Mouse (Mus musculus): ENCODE results near the gene Il1rl1.

Il1rl1 gene

DNA sequence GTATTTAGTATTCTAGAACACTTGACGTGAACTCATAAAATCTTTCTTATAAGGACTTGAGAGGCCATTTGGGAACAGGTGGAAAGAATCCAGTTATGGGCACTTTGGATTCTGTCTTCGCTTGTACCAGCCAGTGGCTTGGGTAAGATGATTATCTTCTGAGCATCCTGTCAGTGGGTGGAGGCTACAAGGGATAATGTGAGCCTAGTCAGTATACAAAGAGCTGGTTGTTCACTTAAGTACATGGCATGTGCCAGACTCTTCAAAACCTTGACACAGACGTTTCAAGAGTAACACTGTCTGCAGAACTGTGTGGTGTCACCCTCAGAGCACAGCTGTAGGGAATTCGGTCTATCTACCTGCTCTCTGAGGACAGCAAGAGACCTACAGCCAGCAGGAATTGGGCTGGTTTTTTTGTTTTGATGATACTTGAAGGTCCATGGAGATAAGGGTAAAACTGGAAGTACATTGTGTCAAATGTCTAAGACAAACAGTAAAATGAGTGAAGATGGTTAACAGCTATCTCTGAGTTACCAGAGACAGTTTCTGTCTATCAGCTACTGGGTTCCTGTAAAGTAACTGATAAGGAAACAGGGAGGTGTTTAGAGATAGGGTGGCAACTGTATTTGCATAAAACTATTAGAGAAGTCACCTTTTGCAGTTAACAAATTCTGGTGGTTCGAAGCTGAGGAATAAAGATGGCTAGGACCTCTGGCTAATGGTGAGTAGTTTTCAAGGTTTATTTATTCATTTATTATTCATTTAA, at the start of gene Il1rl1:
Gene Il1rl1 (plus strand): TSS at position 661 of the 766 bp plus-strand sequence.
- DNase-seq (ENCODE audit: low spot score in 2 of 2) = no peak

GRCm38 (mm10) chr1:40380111-40380510, 49.3 kb upstream of the Il1rl1 start:
- peak; percentile 27 to 60 for DNase-seq (ENCODE audit: low spot score in 2 of 2)

DNA sequence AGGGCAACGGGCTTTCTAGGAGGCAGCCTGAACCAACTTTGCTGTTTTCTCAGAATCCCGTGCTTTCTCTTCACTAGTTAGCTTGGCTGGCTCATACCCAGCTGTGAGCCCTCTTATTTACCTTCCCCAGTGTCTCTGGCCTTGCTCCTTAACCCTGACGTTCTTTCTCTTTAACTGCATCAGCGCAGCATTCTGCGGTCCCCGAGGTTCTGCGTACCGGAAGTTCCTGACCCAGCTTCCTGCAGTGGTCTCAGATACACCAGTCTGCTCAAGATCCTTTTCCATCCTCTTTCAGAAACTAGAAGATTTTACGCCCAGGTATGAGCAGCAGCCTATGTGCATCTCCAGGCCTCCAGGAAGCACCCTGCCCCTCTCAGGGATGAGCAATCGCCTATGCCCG, 48.4 kb upstream of the Il1rl1 start:
- no peak for DNase-seq (ENCODE audit: low spot score in 2 of 2)

- DNase-seq (ENCODE audit: low spot score in 2 of 2) = no peak
These were observed 46.5 kb upstream of the Il1rl1 start for GRCm38 (mm10) chr1:40382841-40383240.

- DNase-seq (ENCODE audit: low spot score in 2 of 2) = no peak
These were observed 44.3 kb upstream of the Il1rl1 start for GRCm38 (mm10) chr1:40384931-40385545.

- DNase-seq (ENCODE audit: low spot score in 2 of 2) = no peak
These were observed 38.0 kb upstream of the Il1rl1 start for GRCm38 (mm10) chr1:40391374-40391773.

GRCm38 (mm10) chr1:40392535-40392934, 36.8 kb upstream of the Il1rl1 start:
- DNase-seq (ENCODE audit: low spot score in 2 of 2) = no peak

GRCm38 (mm10) chr1:40393214-40393613, 36.2 kb upstream of the Il1rl1 start:
- no peak for DNase-seq (ENCODE audit: low spot score in 2 of 2)

DNA sequence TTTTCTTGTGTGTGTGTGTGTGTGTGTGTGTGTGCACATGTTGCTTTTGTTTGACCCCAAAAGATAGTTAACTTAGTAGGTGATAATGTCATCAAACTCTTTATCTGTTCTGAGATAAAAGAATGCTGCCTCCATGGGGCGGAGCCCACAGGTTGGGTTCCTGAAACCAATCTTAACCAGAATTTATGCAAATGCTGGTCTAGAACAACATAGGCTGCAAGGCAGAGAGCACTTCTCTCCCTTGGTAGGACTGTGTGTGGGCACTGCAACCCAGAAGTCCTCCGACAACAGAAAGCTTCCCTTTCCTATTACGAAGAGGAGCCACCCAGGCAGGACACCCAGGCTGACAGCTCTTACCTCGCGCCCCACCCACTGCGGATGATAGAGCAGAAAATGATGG, 29.7 kb upstream of the Il1rl1 start:
- no peak for DNase-seq (ENCODE audit: low spot score in 2 of 2)

GRCm38 (mm10) chr1:40404682-40405081, 24.7 kb upstream of the Il1rl1 start:
- DNase-seq (ENCODE audit: low spot score in 2 of 2) = no peak

- no peak for DNase-seq (ENCODE audit: low spot score in 2 of 2)
These were observed 19.5 kb upstream of the Il1rl1 start for GRCm38 (mm10) chr1:40409882-40410281.

- no peak for DNase-seq (ENCODE audit: low spot score in 2 of 2)
These were observed 16.3 kb upstream of the Il1rl1 start for GRCm38 (mm10) chr1:40413039-40413438.

GRCm38 (mm10) chr1:40414276-40414675, 15.1 kb upstream of the Il1rl1 start:
- DNase-seq (ENCODE audit: low spot score in 2 of 2) = no peak

GRCm38 (mm10) chr1:40414863-40415656, 14.3 kb upstream of the Il1rl1 start:
- DNase-seq (ENCODE audit: low spot score in 2 of 2) = no peak

GRCm38 (mm10) chr1:40417034-40417433, 12.3 kb upstream of the Il1rl1 start:
- DNase-seq (ENCODE audit: low spot score in 2 of 2) = no peak

DNA sequence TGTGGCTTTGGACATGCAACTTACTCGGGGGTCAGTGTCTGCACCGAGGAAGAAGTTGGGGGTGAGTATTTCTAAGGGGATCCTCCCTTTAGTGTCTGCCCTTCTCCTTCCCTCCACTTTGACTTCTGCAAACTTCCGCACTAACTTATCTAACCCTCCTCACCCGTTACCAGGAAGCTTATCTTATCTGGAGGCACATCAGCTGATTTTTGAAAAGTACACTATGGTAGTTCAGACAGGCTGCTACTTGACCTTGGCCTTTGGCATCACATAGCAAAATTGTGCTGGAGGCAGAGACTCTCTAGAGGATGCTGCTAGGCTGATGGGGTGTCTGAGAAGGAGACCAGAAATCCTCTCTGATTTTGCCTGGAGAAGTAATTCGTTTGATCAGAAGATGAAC, 10.9 kb upstream of the Il1rl1 start:
- peak; percentile 6 to 21 for DNase-seq (ENCODE audit: low spot score in 2 of 2)

DNA sequence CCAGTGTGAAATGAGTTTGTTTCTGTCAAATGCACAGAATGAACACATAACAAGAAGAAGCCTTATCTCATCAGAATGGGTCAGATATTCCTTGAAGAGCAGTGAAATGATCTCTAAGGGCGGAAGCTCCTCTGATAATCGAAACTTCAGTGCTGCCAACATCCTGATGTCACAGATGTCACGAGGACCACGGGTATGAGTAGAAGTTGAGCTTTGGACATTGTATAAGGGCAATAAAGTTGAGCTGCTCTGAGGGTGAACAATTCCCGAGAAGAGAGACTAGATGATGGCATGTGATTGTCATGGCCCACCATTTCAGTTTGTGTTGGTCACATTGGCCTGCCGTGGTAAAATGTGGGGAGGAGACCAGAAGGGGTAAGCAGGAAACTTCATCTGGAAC, 5.5 kb upstream of the Il1rl1 start:
- DNase-seq (ENCODE audit: low spot score in 2 of 2) = no peak

DNA sequence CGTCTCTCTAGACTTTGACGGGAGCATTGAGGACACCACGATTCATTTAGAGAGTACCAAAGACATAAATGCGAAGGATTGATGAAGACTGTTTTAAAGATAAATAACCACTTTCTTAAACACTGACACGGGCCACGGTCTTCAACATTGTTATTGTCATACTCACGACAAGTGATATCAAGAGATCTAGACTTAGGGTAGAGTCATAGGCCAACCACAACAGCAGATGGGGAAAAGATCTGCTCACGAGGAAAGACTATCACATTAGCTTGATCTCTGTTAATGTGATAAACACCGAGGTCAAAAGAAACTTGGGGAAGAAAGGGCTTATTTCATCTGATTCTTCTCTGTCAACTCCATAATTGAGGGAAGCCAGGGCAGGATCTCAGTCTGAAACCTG, 2.1 kb upstream of the Il1rl1 start:
- DNase-seq (ENCODE audit: low spot score in 2 of 2) = no peak

- no peak for DNase-seq (ENCODE audit: low spot score in 2 of 2)
These were observed 1.5 kb upstream of the Il1rl1 start for GRCm38 (mm10) chr1:40427901-40428300.

GRCm38 (mm10) chr1:40430143-40430834, 919 bp downstream of the Il1rl1 start:
- no peak for DNase-seq (ENCODE audit: low spot score in 2 of 2)

GRCm38 (mm10) chr1:40432169-40432568, 2.8 kb downstream of the Il1rl1 start:
- no peak for DNase-seq (ENCODE audit: low spot score in 2 of 2)

DNA sequence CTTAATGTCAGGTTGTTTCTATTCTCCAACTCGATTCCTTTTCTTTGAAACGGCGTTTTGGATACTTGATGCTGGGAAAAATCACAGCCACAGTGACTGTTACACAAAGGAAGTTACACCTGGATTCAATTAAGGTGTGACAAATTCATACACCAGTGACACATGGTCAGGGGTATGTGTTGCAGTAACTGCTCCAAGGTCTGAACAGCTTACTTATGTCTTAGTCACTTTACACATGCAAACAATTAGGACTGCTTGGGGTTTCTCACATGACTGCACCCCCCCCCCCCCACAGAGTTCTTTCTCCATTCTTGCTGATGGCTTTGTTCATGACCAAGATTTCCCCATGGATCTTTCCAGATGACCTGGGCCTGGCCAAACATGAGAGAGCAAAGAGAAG, 6.6 kb downstream of the Il1rl1 start:
- no peak for DNase-seq (ENCODE audit: low spot score in 2 of 2)

Data from urinary bladder, adult 18-20 months (tissue).